Mouse (Mus musculus) embryonic facial prominence, embryonic 10.5 days (tissue): ENCODE measurements around the gene Pank1. TPM values are rescaled to one million over a fixed set of nuclear protein-coding genes. Genes with fewer than 3 reads are reported as not detected.

Experiments
- DNase-seq: peaks from one replicate; pipeline ENCODE4 v3.0.0-alpha.2; 2017; ENCODE audit warnings: low spot score
- H3K27ac ChIP-seq: fragments of 300-500 bp; sonication (generic); replicated peaks from 2 replicates; pipeline ENCODE4 v1.5.1; 2016; ENCODE audit warnings: mild to moderate bottlenecking
- H3K27me3 ChIP-seq: fragments of 300-500 bp; sonication (generic); replicated peaks from 2 replicates; pipeline ENCODE4 v1.6.1; 2016; ENCODE audit warnings: low read depth, mild to moderate bottlenecking; ENCODE audit not compliant: poor library complexity, severe bottlenecking
- H3K36me3 ChIP-seq: fragments of 300-500 bp; sonication (generic); replicated peaks from 2 replicates; pipeline ENCODE4 v1.6.1; 2016; ENCODE audit warnings: mild to moderate bottlenecking, moderate library complexity
- H3K4me1 ChIP-seq: fragments of 300-500 bp; sonication (generic); 2 replicates; pipeline ENCODE4 v1.6.1; 2016
- H3K4me3 ChIP-seq: fragments of 300-500 bp; sonication (generic); 2 replicates; pipeline ENCODE4 v1.5.1; 2016; ENCODE audit warnings: mild to moderate bottlenecking, moderate library complexity
- H3K9me3 ChIP-seq: fragments of 300-500 bp; sonication (generic); 2 replicates; pipeline ENCODE4 v1.6.1; 2016; ENCODE audit warnings: mild to moderate bottlenecking
- WGBS: fragments of 180-500 bp; shearing (Covaris S2); methylation state at CpG from one replicate; pipeline ENCODE4 v1.1.7; 2016; 5-methylcytosine and 5-hydroxymethylcytosine counted together
- polyA plus RNA-seq: library from polyadenylated mRNA; unstranded; fragments of >200 nt; fragmentation: Nextera tagmentation; extraction: Ambion mirVana; gene quantifications from 2 replicates; pipeline ENCODE4 v1.2.1, GENCODE M21; 2016

Gene Pank1
- polyA plus RNA-seq, 1 experiment from 2014 or later, result 7.5 TPM

GRCm38 (mm10) chr19:34898941-34899340 is 19.7 kb upstream of the Pank1 start:
- H3K4me1 ChIP-seq, result no peaks in the 10 kb centered on the region
- no peak for DNase-seq
- WGBS, result 88% methylated on average over 4 of the region's 4 CpGs
- no peaks in the 10 kb centered on the region for H3K36me3 ChIP-seq
- H3K4me3 ChIP-seq, result no peak overlapping the region
- no peak overlapping the region for H3K27ac ChIP-seq
- no peaks in the 10 kb centered on the region for H3K27me3 ChIP-seq
- no peaks in the 10 kb centered on the region for H3K9me3 ChIP-seq

- no peaks in the 10 kb centered on the region for H3K4me1 ChIP-seq
Observed at GRCm38 (mm10) chr19:34897082-34897965, 18.1 kb upstream of the Pank1 start.

GRCm38 (mm10) chr19:34895082-34895481 is 15.8 kb upstream of the Pank1 start:
- Histone ChIP-seq H3K27ac (no peak overlapping the region), H3K36me3 (no peaks in the 10 kb centered on the region), H3K4me1 (no peaks in the 10 kb centered on the region), H3K27me3 (no peaks in the 10 kb centered on the region), H3K4me3 (no peak overlapping the region), H3K9me3 (no peaks in the 10 kb centered on the region)
- no peak for DNase-seq
- 84% methylated on average over 4 of the region's 4 CpGs for WGBS

More at GRCm38 (mm10) chr19:34897082-34897965, 18.1 kb upstream of the Pank1 start:
- no peak for DNase-seq
- H3K36me3 ChIP-seq, result no peaks in the 10 kb centered on the region
- H3K27ac ChIP-seq, result no peak overlapping the region
- H3K4me3 ChIP-seq, result no peak overlapping the region
- no peaks in the 10 kb centered on the region for H3K27me3 ChIP-seq
- H3K9me3 ChIP-seq, result no peaks in the 10 kb centered on the region
- WGBS, result 92% methylated on average over 15 of the region's 15 CpGs

- H3K27me3 ChIP-seq, result no peaks in the 10 kb centered on the region
- H3K36me3 ChIP-seq, result no peaks in the 10 kb centered on the region
- no peak for DNase-seq
- H3K4me1 ChIP-seq, result no peaks in the 10 kb centered on the region
- no peak overlapping the region for H3K4me3 ChIP-seq
- no peaks in the 10 kb centered on the region for H3K9me3 ChIP-seq
- 81% methylated on average over 1 of the region's 1 CpGs for WGBS
- H3K27ac ChIP-seq, result no peak overlapping the region
Observed at GRCm38 (mm10) chr19:34891590-34891989, 12.3 kb upstream of the Pank1 start.

- no peak overlapping the region for H3K4me3 ChIP-seq
- H3K4me1 ChIP-seq, result no peaks in the 10 kb centered on the region
- H3K36me3 ChIP-seq, result no peaks in the 10 kb centered on the region
- WGBS, result 69% methylated on average over 3 of the region's 3 CpGs
- H3K9me3 ChIP-seq, result no peaks in the 10 kb centered on the region
- H3K27me3 ChIP-seq, result no peaks in the 10 kb centered on the region
- no peak for DNase-seq
- H3K27ac ChIP-seq, result no peak overlapping the region
Observed at GRCm38 (mm10) chr19:34890981-34891380, 11.7 kb upstream of the Pank1 start.

- Histone ChIP-seq H3K27ac (no peak overlapping the region), H3K36me3 (no peaks in the 10 kb centered on the region), H3K27me3 (no peaks in the 10 kb centered on the region), H3K9me3 (no peaks in the 10 kb centered on the region), H3K4me3 (no peak overlapping the region), H3K4me1 (no peaks in the 10 kb centered on the region)
- no peak for DNase-seq
- 82% methylated on average over 4 of the region's 4 CpGs for WGBS
Observed at GRCm38 (mm10) chr19:34886324-34886723, 7.1 kb upstream of the Pank1 start.

- no peak overlapping the region for H3K27ac ChIP-seq
- no peak overlapping the region for H3K4me3 ChIP-seq
- H3K4me1 ChIP-seq, result peaks cover 10% of the 10 kb centered on the region
- 82% methylated on average over 3 of the region's 3 CpGs for WGBS
- DNase-seq, result no peak
- 0 out of 2 replicates have a peak, but pooled peaks cover 3% of the 10 kb centered on the region for H3K27me3 ChIP-seq
- no peaks in the 10 kb centered on the region for H3K9me3 ChIP-seq
- H3K36me3 ChIP-seq, result no peaks in the 10 kb centered on the region
Observed at GRCm38 (mm10) chr19:34883526-34884224, 4.4 kb upstream of the Pank1 start.

- Histone ChIP-seq H3K4me1 (peaks cover 13% of the 10 kb centered on the region), H3K27me3 (0 out of 2 replicates have a peak, but pooled peaks cover 3% of the 10 kb centered on the region), H3K36me3 (no peaks in the 10 kb centered on the region), H3K27ac (no peak overlapping the region), H3K9me3 (no peaks in the 10 kb centered on the region), H3K4me3 (no peak overlapping the region)
- DNase-seq, result no peak
- WGBS, result 87% methylated on average over 2 of the region's 2 CpGs
Observed at GRCm38 (mm10) chr19:34882443-34882842, 3.2 kb upstream of the Pank1 start.

GRCm38 (mm10) chr19:34881160-34881559 is 1.9 kb upstream of the Pank1 start:
- H3K27me3 ChIP-seq, result 0 out of 2 replicates have a peak, but pooled peaks cover 3% of the 10 kb centered on the region
- H3K36me3 ChIP-seq, result no peaks in the 10 kb centered on the region
- H3K9me3 ChIP-seq, result no peaks in the 10 kb centered on the region
- no peak for DNase-seq
- WGBS, result 83% methylated on average over 5 of the region's 5 CpGs
- H3K4me1 ChIP-seq, result peaks cover 22% of the 10 kb centered on the region
- no peak overlapping the region for H3K4me3 ChIP-seq
- no peak overlapping the region for H3K27ac ChIP-seq

GRCm38 (mm10) chr19:34879624-34880023 is 369 bp upstream of the Pank1 start:
- H3K27me3 ChIP-seq, result 0 out of 2 replicates have a peak, but pooled peaks cover 3% of the 10 kb centered on the region
- peak overlapping the region; percentile 98 for H3K27ac ChIP-seq
- peaks cover 22% of the 10 kb centered on the region for H3K4me1 ChIP-seq
- H3K4me3 ChIP-seq, result peak overlapping the region; percentile 90
- DNase-seq, result no peak
- WGBS, result 30% methylated on average over 6 of the region's 6 CpGs
- no peaks in the 10 kb centered on the region for H3K36me3 ChIP-seq
- no peaks in the 10 kb centered on the region for H3K9me3 ChIP-seq

- peak overlapping the region; percentile 90 for H3K4me3 ChIP-seq
- DNase-seq, result peak; percentile 87
- peaks cover 24% of the 10 kb centered on the region for H3K4me1 ChIP-seq
- H3K27me3 ChIP-seq, result 0 out of 2 replicates have a peak, but pooled peaks cover 3% of the 10 kb centered on the region
- peak overlapping the region; percentile 98 for H3K27ac ChIP-seq
- no peaks in the 10 kb centered on the region for H3K9me3 ChIP-seq
- WGBS, result under 1% methylated on average over 45 of the region's 45 CpGs
- no peaks in the 10 kb centered on the region for H3K36me3 ChIP-seq
Observed at GRCm38 (mm10) chr19:34877898-34878602, 1.2 kb downstream of the Pank1 start.

- no peak for DNase-seq
- Histone ChIP-seq H3K4me3 (no peak overlapping the region), H3K27me3 (0 out of 2 replicates have a peak, but pooled peaks cover 3% of the 10 kb centered on the region), H3K4me1 (peaks cover 24% of the 10 kb centered on the region), H3K27ac (no peak overlapping the region), H3K36me3 (no peaks in the 10 kb centered on the region), H3K9me3 (no peaks in the 10 kb centered on the region)
- 84% methylated on average over 7 of the region's 7 CpGs for WGBS
Observed at GRCm38 (mm10) chr19:34876676-34877075, 2.6 kb downstream of the Pank1 start.
